Mouse (Mus musculus): Measurements from ENCODE around the gene Olfr504. TPM values are rescaled to one million over a fixed set of nuclear protein-coding genes. Genes with fewer than 3 reads are reported as not detected.

Olfr504 gene
- polyA plus RNA-seq, 1 experiment from 2014 or later, result not detected

Other genes starting within 250 kb of the Olfr504 start
- gene Olfr492, start 242.1 kb downstream of the Olfr504 start, polyA plus RNA-seq (2014; fragmentation: Nextera tagmentation; extraction: Ambion mirVana), result not detected in 2 replicates
- not detected in 2 replicates for gene Olfr493, start 218.8 kb downstream of the Olfr504 start, polyA plus RNA-seq (2014; fragmentation: Nextera tagmentation; extraction: Ambion mirVana)
- not detected in 2 replicates for gene Olfr494, start 200.5 kb downstream of the Olfr504 start, polyA plus RNA-seq (2014; fragmentation: Nextera tagmentation; extraction: Ambion mirVana)
- not detected in 2 replicates for gene Olfr495, start 172.6 kb downstream of the Olfr504 start, polyA plus RNA-seq (2014; fragmentation: Nextera tagmentation; extraction: Ambion mirVana)
- gene Olfr497, start 145.4 kb downstream of the Olfr504 start, polyA plus RNA-seq (2014; fragmentation: Nextera tagmentation; extraction: Ambion mirVana), result not detected in 2 replicates
- not detected in 2 replicates for gene Olfr498, start 100.5 kb downstream of the Olfr504 start, polyA plus RNA-seq (2014; fragmentation: Nextera tagmentation; extraction: Ambion mirVana)
- not detected in 2 replicates for gene Olfr502, start 40.7 kb downstream of the Olfr504 start, polyA plus RNA-seq (2014; fragmentation: Nextera tagmentation; extraction: Ambion mirVana)
- gene Olfr503, start 21.3 kb downstream of the Olfr504 start, polyA plus RNA-seq (2014; fragmentation: Nextera tagmentation; extraction: Ambion mirVana), result not detected in 2 replicates
- 0.07 TPM in 1 of 2 replicates, not detected in the other for gene Olfr506, start 45.0 kb upstream of the Olfr504 start, polyA plus RNA-seq (2014; fragmentation: Nextera tagmentation; extraction: Ambion mirVana)
- not detected in 2 replicates for gene Olfr507, start 56.0 kb upstream of the Olfr504 start, polyA plus RNA-seq (2014; fragmentation: Nextera tagmentation; extraction: Ambion mirVana)
- gene Olfr508, start 64.2 kb upstream of the Olfr504 start, polyA plus RNA-seq (2014; fragmentation: Nextera tagmentation; extraction: Ambion mirVana), result not detected in 2 replicates
- not detected in 2 replicates for gene Olfr509, start 86.1 kb upstream of the Olfr504 start, polyA plus RNA-seq (2014; fragmentation: Nextera tagmentation; extraction: Ambion mirVana)
- gene Olfr510, start 100.6 kb upstream of the Olfr504 start, polyA plus RNA-seq (2014; fragmentation: Nextera tagmentation; extraction: Ambion mirVana), result not detected in 2 replicates
- gene Olfr512, start 147.5 kb upstream of the Olfr504 start, polyA plus RNA-seq (2014; fragmentation: Nextera tagmentation; extraction: Ambion mirVana), result not detected in 2 replicates
- not detected in 2 replicates for gene Olfr513, start 185.2 kb upstream of the Olfr504 start, polyA plus RNA-seq (2014; fragmentation: Nextera tagmentation; extraction: Ambion mirVana)